Mouse (Mus musculus) kidney, adult 9 months (tissue): ENCODE data around the gene Satb2.

ENCODE experiments used
- DNase-seq: peaks from one replicate; pipeline ENCODE4 v3.0.0; 2022

Gene Satb2

GRCm38 (mm10) chr1:56972950-56973592, 5.4 kb downstream of the Satb2 start:
- DNase-seq: peak; percentile 96

- DNase-seq: peak; percentile 54
Observed at GRCm38 (mm10) chr1:56972251-56972949, 6.0 kb downstream of the Satb2 start.

GRCm38 (mm10) chr1:56971942-56972250, 6.6 kb downstream of the Satb2 start:
- DNase-seq: no peak

GRCm38 (mm10) chr1:56971441-56971861, 7.0 kb downstream of the Satb2 start:
- no peak for DNase-seq

GRCm38 (mm10) chr1:56970740-56971141, 7.7 kb downstream of the Satb2 start:
- no peak for DNase-seq

GRCm38 (mm10) chr1:56969364-56970360, 8.8 kb downstream of the Satb2 start:
- peak; percentile 82 for DNase-seq

GRCm38 (mm10) chr1:56965879-56966579, 12.4 kb downstream of the Satb2 start:
- no peak for DNase-seq

- no peak for DNase-seq
Observed at GRCm38 (mm10) chr1:56964493-56964892, 14.0 kb downstream of the Satb2 start.

- DNase-seq: no peak
Observed at GRCm38 (mm10) chr1:56963291-56963690, 15.2 kb downstream of the Satb2 start.

GRCm38 (mm10) chr1:56958996-56959395, 19.5 kb downstream of the Satb2 start:
- no peak for DNase-seq

- DNase-seq: no peak
Observed at GRCm38 (mm10) chr1:56957942-56958341, 20.5 kb downstream of the Satb2 start.

- no peak for DNase-seq
Observed at GRCm38 (mm10) chr1:56956811-56957210, 21.6 kb downstream of the Satb2 start.

GRCm38 (mm10) chr1:56955739-56956085, 22.7 kb downstream of the Satb2 start:
- DNase-seq: no peak

- DNase-seq: no peak
Observed at GRCm38 (mm10) chr1:56955055-56955738, 23.3 kb downstream of the Satb2 start.

GRCm38 (mm10) chr1:56953538-56953937, 24.9 kb downstream of the Satb2 start:
- DNase-seq: no peak

GRCm38 (mm10) chr1:56951980-56952379, 26.5 kb downstream of the Satb2 start:
- DNase-seq: no peak

GRCm38 (mm10) chr1:56951525-56951924, 26.9 kb downstream of the Satb2 start:
- DNase-seq: no peak

- DNase-seq: no peak
Observed at GRCm38 (mm10) chr1:56939432-56939831, 39.0 kb downstream of the Satb2 start.

- no peak for DNase-seq
Observed at GRCm38 (mm10) chr1:56938432-56938831, 40.0 kb downstream of the Satb2 start.

- DNase-seq: no peak
Observed at GRCm38 (mm10) chr1:56936554-56936953, 41.9 kb downstream of the Satb2 start.

- no peak for DNase-seq
Observed at GRCm38 (mm10) chr1:56933821-56934220, 44.6 kb downstream of the Satb2 start.

- DNase-seq: no peak
Observed at GRCm38 (mm10) chr1:56930096-56930495, 48.4 kb downstream of the Satb2 start.
